Mouse (Mus musculus): ENCODE results near the gene Rangrf.
"Not testable (repeated sequence)": the region's sequence is repeated elsewhere in the genome, so short reads cannot be mapped to it uniquely, and the experiment has no call there.

Gene Rangrf

DNA sequence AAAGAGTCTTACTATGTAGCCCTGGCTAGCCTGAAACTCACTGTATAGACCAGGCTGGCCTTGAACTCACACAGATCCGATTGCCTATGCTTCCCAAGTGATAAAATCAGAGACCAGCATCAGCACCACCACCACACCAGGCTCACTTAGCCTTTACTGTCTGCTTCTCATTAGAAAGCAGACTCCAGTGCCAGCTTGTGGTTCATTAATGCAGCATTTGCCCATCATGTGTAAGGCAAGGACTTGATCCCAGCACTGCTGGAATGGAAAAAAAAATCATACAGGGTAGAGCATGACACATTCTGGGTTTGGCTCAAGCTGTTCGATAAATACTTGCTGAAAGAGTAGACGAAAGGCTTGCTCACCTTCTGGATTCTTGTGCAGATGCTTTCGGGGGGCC is 29.0 kb downstream of the Rangrf start:
- no peak for DNase-seq (ENCODE audit: extremely low spot score)

DNA sequence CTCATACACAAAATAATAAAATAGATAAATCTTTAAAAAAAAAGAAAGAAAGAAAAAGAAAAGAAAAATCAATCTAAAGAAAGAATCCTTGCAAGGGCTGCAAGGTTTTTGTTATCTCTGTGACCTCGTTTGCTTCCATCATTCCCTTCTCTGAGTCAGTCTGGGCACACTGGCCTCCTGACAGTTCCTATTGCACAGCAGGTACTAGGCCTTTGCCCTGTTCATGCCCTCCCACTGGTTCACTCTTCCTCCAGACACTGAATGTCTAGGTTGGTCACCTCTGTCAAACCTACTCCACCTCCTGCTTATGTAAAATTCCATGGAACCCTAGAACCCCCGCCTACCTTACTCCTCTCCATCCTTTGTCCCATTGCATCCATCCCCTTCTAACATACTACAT is 29.7 kb downstream of the Rangrf start:
- no peak for DNase-seq (ENCODE audit: extremely low spot score)

DNA sequence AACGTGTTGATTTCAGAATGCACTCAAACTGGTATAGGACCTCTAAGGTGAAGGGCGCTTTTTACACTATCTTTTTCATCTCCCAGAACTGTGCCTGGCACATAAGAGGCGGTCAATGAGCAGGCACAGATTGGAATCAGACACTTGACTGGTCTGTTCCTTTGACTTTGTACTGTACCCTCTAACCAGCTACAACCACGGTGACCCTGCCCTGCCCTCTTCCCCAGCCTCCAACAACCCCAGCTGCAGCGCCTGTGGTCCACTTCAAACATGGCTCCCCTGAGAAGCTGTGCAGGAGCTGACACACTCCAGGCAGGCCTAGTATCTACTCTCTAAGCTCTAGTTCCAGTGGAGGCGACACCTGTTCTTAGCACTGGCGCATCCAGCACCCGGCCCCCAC is 32.3 kb downstream of the Rangrf start:
- DNase-seq (ENCODE audit: extremely low spot score), result no peak

DNA sequence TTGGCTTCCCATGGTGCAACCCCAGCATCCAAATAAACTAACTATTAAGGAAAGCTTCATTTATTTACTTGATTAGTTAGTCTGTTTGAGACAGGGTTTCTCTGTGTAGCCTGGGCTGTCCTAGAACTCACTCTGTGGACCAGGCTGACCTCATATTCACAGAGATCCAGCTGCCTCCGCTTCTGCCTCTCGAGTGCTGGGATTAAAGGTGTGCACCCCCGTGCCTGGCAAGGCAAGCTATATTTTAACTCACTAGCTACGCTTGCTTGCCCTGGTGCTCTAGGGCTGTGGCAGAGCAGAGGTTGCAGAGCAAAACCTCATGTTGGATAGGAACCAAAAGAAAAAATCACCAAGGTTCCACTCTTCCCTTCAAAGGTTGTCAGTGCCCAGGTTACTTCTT is 34.5 kb downstream of the Rangrf start:
- DNase-seq (ENCODE audit: extremely low spot score), result no peak

DNA sequence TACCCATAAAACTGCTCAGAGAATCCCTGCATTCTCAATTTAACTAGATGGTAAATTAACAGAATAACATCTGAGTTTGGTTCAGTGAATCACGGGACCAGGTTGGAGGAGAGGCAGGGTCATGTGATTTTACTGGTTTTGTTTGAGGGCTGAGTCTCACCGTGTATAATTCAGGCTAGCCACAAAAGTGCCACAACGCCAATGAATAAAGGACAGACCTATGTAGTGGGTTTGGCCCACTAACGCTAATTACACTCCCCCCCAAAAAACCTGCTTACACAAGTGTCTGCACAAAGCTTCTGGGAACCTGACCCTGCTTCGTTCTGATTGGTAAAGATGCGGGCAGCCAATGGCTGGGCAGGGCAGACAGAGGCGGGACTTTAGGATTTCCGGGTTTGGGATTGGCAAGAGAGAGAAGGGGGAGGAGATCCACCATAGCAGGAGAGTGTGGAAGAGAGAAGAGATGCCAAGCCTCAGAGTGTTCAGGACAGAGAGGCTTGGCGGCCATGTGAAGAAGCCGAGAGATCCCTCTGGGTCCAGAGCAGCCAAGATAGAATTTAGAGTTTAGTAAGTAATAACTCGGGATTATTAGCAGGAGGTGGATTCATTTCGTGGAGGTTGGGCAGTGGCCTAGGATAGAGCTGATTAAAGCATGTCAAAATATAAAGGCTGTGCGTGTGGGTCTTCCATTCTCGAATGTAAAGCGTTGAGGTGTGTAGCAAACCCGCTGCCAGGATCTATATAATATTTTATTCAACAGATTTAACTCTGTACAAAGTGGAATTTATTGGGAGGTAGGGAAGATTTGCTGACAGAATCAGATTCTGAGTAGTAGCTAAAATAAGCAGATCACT is 35.3 kb downstream of the Rangrf start:
- DNase-seq (ENCODE audit: extremely low spot score), result peak; percentile 90

DNA sequence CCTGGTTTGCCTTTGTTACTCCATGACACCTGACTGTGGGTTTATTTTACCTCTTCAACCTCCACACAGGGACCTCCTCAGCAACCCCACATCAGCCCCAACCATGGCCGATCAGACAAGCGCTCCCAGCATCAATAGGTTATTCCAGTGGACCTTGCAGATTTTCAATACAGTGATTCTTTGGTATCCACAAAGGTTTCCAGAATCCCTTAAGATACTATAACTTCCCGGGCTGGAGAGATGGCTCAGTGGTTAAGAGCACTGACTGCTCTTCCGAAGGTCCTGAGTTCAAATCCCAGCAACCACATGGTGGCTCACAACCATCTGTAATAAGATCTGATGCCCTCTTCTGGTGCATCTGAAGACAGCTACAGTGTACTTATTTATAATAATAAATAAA is 38.0 kb downstream of the Rangrf start:
- DNase-seq (ENCODE audit: extremely low spot score), result not testable (repeated sequence)

DNA sequence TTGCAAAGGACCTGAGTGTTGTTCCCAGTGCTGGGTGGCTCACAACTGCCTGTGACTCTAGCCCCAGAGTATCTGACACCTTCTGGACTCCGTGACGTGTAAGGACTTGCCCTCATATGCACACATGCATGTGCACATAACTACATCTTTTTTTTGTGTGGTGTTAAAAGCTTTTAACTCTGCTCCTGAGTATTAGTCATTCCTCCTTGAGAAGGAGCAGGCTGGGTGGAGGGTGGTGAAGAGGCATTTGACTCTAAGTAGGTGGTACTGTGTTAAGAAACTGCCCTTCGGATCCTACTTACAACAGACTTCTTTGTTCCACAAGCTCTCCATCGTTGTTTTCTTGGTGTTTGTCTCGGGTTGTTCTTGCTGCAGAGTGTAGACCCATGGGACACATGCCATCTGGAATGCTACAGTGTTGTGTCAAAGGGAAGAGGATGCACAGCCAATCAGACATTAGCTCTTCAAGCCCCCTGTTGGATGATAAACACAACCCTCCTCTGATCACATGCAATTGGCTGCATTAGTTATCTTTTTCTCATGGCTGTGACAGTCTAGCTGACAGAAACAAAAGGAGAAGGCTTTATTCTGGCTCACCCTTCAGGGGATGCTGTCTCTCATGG is 41.0 kb downstream of the Rangrf start:
- no peak for DNase-seq (ENCODE audit: extremely low spot score)

DNA sequence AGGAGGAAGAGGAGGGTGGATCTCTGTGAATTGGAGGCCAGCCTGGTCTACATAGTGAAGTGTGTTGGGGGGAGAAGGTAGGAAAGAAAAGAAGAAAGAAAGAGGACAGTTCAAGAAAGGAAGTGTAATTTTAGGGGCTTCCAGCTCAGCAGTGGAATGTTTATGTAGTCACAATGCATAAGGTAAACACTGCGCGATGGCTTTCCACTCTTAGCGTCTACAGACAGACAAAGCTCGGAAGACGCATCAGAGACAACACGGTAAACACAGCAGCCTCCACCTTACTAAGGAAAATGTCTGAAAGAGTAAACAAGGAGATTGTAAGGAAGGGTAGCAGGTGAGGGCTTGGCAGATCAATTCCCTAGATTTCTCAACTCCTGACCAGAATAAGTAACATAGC is 45.0 kb downstream of the Rangrf start:
- DNase-seq (ENCODE audit: extremely low spot score), result no peak

DNA sequence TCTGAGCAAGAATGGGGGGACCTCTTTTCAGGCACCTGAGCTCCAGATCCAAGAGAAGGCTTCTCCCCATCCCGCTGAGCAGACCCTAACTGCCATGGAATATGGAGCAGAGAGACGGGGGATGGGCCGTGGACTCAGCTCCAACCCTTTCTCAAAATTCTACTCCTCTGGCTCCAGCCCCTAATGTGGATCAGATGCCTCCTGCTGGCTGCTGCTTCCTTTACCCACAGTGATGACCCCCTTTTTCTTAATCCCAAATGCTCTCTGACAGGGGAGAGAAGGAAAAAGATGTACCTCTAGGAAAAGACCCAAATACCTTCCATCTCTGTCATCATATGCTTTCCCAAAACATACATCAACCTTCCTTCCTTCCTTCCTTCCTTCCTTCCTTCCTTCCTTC is 48.0 kb downstream of the Rangrf start, which contains the start of gene Odf4:
Gene Odf4, minus strand, starts transcription at position 101 of the 400 bp plus-strand sequence.
- DNase-seq (ENCODE audit: extremely low spot score), result no peak

DNA sequence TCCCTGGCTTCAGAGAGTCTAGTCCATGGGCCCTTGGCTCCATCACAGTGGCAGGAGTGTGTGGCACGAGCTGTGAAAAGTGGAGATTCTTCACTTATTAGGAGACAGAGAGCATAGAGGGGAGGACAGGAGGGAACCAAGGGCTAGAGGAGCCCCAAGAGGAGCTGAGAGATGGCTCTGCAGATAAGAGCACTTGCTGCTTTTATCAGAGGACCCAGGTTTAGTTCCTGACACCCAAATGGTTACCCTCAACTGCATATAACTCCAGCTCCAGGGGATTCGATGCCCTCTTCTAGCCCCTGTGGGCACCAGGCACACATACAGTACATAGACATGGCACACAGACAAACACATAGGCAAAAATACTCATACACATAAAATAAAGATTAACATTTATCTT is 50.2 kb downstream of the Rangrf start:
- no peak for DNase-seq (ENCODE audit: extremely low spot score)

DNA sequence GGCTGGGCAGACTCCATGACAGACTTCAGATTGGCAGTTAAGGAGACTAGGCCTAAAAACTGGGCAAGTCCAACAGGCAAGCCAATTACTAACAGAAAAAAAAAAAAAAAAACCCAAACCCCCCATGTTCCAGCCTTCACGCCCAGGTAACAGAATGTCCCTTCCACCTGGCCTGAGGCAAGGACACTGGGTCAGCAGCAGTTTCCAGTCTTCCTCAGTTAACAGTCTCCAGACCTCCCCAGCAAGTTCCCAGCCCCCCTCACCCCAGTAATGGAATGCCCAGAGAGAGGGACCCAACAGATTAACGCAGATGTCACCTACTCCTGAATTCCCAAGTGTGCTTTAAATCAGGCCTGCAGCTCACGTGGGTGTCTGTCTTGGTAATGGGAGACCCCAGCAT is 51.8 kb downstream of the Rangrf start:
- no peak for DNase-seq (ENCODE audit: extremely low spot score)

Data from embryo, embryonic 9.5 days (tissue).